7 mouse cellular contexts compared by ENCODE assay signal in genomic region chr9:121857474-121858152, GRCm38 (mm10). TPM values are rescaled to one million over a fixed set of nuclear protein-coding genes. Genes with fewer than 3 reads are reported as not detected.
DNase-seq lines count a peak whose midpoint lies in the region; ATAC-seq lines count a peak whose summit lies in the region.

No protein-coding gene starts in this region.

- DNase-seq in adrenal gland, postnatal 10 days, result peak; percentile 99
- peak; percentile 99 for DNase-seq in embryonic facial prominence, embryonic 10.5 days (ENCODE audit: low spot score)
- DNase-seq in gonadal fat pad, adult 2 months (ENCODE audit: low read depth), result peak; percentile 62
- peak; percentile 98 for DNase-seq in kidney, adult 11 months
- DNase-seq in limb, embryonic 10.5 days (ENCODE audit: low spot score), result peak; percentile 99
- peak; percentile 98 for DNase-seq in spleen, adult 12 weeks (ENCODE audit: low spot score)

- H3K27me3 ChIP-seq in embryonic facial prominence, embryonic 10.5 days (replicated peaks; ENCODE audit: low read depth, poor library complexity, severe bottlenecking), result no peaks in the 10 kb centered on the region
- H3K27me3 ChIP-seq in limb, embryonic 10.5 days (ENCODE audit: low read depth, poor library complexity, severe bottlenecking), result no peaks in the 10 kb centered on the region
- H3K27me3 ChIP-seq in midbrain, embryonic 13.5 days, result no peaks in the 10 kb centered on the region

- H3K9ac ChIP-seq in midbrain, embryonic 13.5 days (replicated peaks), result peak overlapping the region; percentile 90

- 0% methylated on average over 70 of the region's 70 CpGs for WGBS in embryonic facial prominence, embryonic 10.5 days
- WGBS in limb, embryonic 10.5 days, result under 1% methylated on average over 70 of the region's 70 CpGs
- WGBS in midbrain, embryonic 13.5 days, result under 1% methylated on average over 65 of the region's 70 CpGs

- H3K4me2 ChIP-seq in midbrain, embryonic 13.5 days (replicated peaks), result peak overlapping the region; percentile 75

- H3K4me1 ChIP-seq in embryonic facial prominence, embryonic 10.5 days, result peaks cover 13% of the 10 kb centered on the region
- H3K4me1 ChIP-seq in limb, embryonic 10.5 days, result peaks cover 14% of the 10 kb centered on the region
- H3K4me1 ChIP-seq in midbrain, embryonic 13.5 days (replicated peaks), result peaks cover 14% of the 10 kb centered on the region

- H3K4me3 ChIP-seq in embryonic facial prominence, embryonic 10.5 days, result peak overlapping the region; percentile 96
- H3K4me3 ChIP-seq in limb, embryonic 10.5 days, result peak overlapping the region; percentile 93
- H3K4me3 ChIP-seq in midbrain, embryonic 13.5 days (replicated peaks), result peak overlapping the region; percentile 72

- peak overlapping the region; percentile 97 for H3K27ac ChIP-seq in embryonic facial prominence, embryonic 10.5 days (replicated peaks)
- H3K27ac ChIP-seq in limb, embryonic 10.5 days, result peak overlapping the region; percentile 95
- peak overlapping the region; percentile 96 for H3K27ac ChIP-seq in midbrain, embryonic 13.5 days

- peak; percentile 98 for ATAC-seq in midbrain, embryonic 13.5 days

- peaks cover 23% of the 10 kb centered on the region for H3K36me3 ChIP-seq in embryonic facial prominence, embryonic 10.5 days (replicated peaks)
- peaks cover 4% of the 10 kb centered on the region; the same call in 1 of the 2 replicates for H3K36me3 ChIP-seq in limb, embryonic 10.5 days
- no peaks in the 10 kb centered on the region for H3K36me3 ChIP-seq in midbrain, embryonic 13.5 days

- no peaks in the 10 kb centered on the region for H3K9me3 ChIP-seq in embryonic facial prominence, embryonic 10.5 days
- H3K9me3 ChIP-seq in limb, embryonic 10.5 days (replicated peaks), result no peaks in the 10 kb centered on the region
- no peaks in the 10 kb centered on the region for H3K9me3 ChIP-seq in midbrain, embryonic 13.5 days

RNA-seq across cellular contexts. Expression of gene Higd1a, which starts 0.5 kb away (rescaled TPM):
- 100 to 1,000 TPM; 111 to 113 TPM for total RNA-seq in adrenal gland, postnatal 10 days (2021)
- 195 and 201 TPM in 2 replicates for polyA plus RNA-seq in embryonic facial prominence, embryonic 10.5 days (2016; fragmentation: Nextera tagmentation; extraction: Ambion mirVana)
- polyA plus RNA-seq in gonadal fat pad, adult 2 months (2012; rRNA removed), result 29.5 and 35.5 TPM in 2 replicates
- 174 and 201 TPM in 2 replicates for polyA plus RNA-seq in limb, embryonic 10.5 days (2016; fragmentation: Nextera tagmentation; extraction: Ambion mirVana)
- polyA plus RNA-seq in midbrain, embryonic 13.5 days (2015; fragmentation: Nextera tagmentation; extraction: Ambion mirVana), result 146 TPM in 2 replicates

RNA-seq across cellular contexts. Expression of gene Ccdc13, which starts 18.4 kb away (rescaled TPM):
- total RNA-seq in adrenal gland, postnatal 10 days (2021), result 1 to 10 TPM in 1 of 2 experiments, under 1 TPM in 1; 0.63 to 1.3 TPM
- polyA plus RNA-seq in embryonic facial prominence, embryonic 10.5 days (2016; fragmentation: Nextera tagmentation; extraction: Ambion mirVana), result 0.83 and 1.2 TPM in 2 replicates
- polyA plus RNA-seq in gonadal fat pad, adult 2 months (2012; rRNA removed), result 1.0 and 1.7 TPM in 2 replicates
- 0.36 and 0.38 TPM in 2 replicates for polyA plus RNA-seq in limb, embryonic 10.5 days (2016; fragmentation: Nextera tagmentation; extraction: Ambion mirVana)
- polyA plus RNA-seq in midbrain, embryonic 13.5 days (2015; fragmentation: Nextera tagmentation; extraction: Ambion mirVana), result 2.8 and 5.0 TPM in 2 replicates

RNA-seq across cellular contexts. Expression of gene Ackr2, which starts 40.5 kb away (rescaled TPM):
- 1 to 10 TPM; 3.0 to 3.4 TPM for total RNA-seq in adrenal gland, postnatal 10 days (2021)
- 0.18 and 0.52 TPM in 2 replicates for polyA plus RNA-seq in embryonic facial prominence, embryonic 10.5 days (2016; fragmentation: Nextera tagmentation; extraction: Ambion mirVana)
- polyA plus RNA-seq in gonadal fat pad, adult 2 months (2012; rRNA removed), result 3.0 and 3.3 TPM in 2 replicates
- 0.16 TPM in 1 of 2 replicates, not detected in the other for polyA plus RNA-seq in limb, embryonic 10.5 days (2016; fragmentation: Nextera tagmentation; extraction: Ambion mirVana)
- polyA plus RNA-seq in midbrain, embryonic 13.5 days (2015; fragmentation: Nextera tagmentation; extraction: Ambion mirVana), result 2.1 and 2.2 TPM in 2 replicates

RNA-seq across cellular contexts. Expression of gene Cyp8b1, which starts 58.5 kb away (rescaled TPM):
- total RNA-seq in adrenal gland, postnatal 10 days (2021), result 10 to 100 TPM; 16.2 to 27.8 TPM
- polyA plus RNA-seq in embryonic facial prominence, embryonic 10.5 days (2016; fragmentation: Nextera tagmentation; extraction: Ambion mirVana), result not detected in 2 replicates
- 0.15 and 0.16 TPM in 2 replicates for polyA plus RNA-seq in gonadal fat pad, adult 2 months (2012; rRNA removed)
- not detected in 2 replicates for polyA plus RNA-seq in limb, embryonic 10.5 days (2016; fragmentation: Nextera tagmentation; extraction: Ambion mirVana)
- polyA plus RNA-seq in midbrain, embryonic 13.5 days (2015; fragmentation: Nextera tagmentation; extraction: Ambion mirVana), result not detected in 2 replicates

Comparison
In these comparisons a context has a peak if more than half of its experiments do, and no peak if none do; other contexts are left out.
1. Peak in every context shown above with its lines: DNase-seq, ATAC-seq, H3K4me3 ChIP-seq and H3K27ac ChIP-seq.